Mouse (Mus musculus) spleen, adult 2 months (tissue): Measurements from ENCODE around the gene Slc41a1.

Experiments
- CTCF ChIP-seq: fragments of 200-500 bp; IDR thresholded peaks from 2 replicates; pipeline ENCODE4 v1.5.1; 2011; ENCODE audit warnings: mild to moderate bottlenecking, inconsistent platforms; ENCODE audit not compliant: insufficient read depth, insufficient read length, insufficient replicate concordance; ENCODE audit errors: extremely low read depth
- POLR2A ChIP-seq: fragments of 200-500 bp; IDR thresholded peaks from 2 replicates; pipeline ENCODE4 v1.6.1; 2011; ENCODE audit warnings: low read depth, low read length, inconsistent platforms

GRCm38 (mm10) chr1:131830971-131831641, 3.8 kb downstream of the Slc41a1 start:
- TF ChIP-seq POLR2A (no peak), CTCF (no peak)
